Mouse (Mus musculus) kidney, embryonic 14.5 days (tissue): ENCODE measurements at regions not wholly inside any gene's neighbourhood (a gene's known extent, or its start where the extent isn't known, plus 50 kb on each side); places are given as distances from the start of the nearest gene placed in this dataset.

Source experiments
- ATAC-seq: fragments of 200-750 bp; cut with Nextera tagmentation; 2 replicates; pipeline ENCODE4 v1.8.0; 2017; ENCODE audit warnings: moderate number of reproducible peaks, mild to moderate bottlenecking, moderate TSS enrichment, moderate library complexity; ENCODE audit not compliant: low FRiP score, low TSS enrichment
- H3K27ac ChIP-seq: fragments of 300-500 bp; sonication (generic); 2 replicates; pipeline ENCODE4 v1.5.1; 2014; ENCODE audit warnings: low read depth, mild to moderate bottlenecking, low read length, moderate library complexity, mixed read lengths
- H3K27me3 ChIP-seq: fragments of 300-500 bp; sonication (generic); 2 replicates; pipeline ENCODE4 v1.6.1; 2014; ENCODE audit warnings: mild to moderate bottlenecking, low read length; ENCODE audit not compliant: control insufficient read depth, insufficient read depth
- H3K36me3 ChIP-seq: fragments of 300-500 bp; sonication (generic); 2 replicates; pipeline ENCODE4 v1.6.1; 2014; ENCODE audit warnings: low read length, mixed read lengths; ENCODE audit not compliant: control insufficient read depth, insufficient read depth
- H3K4me1 ChIP-seq: fragments of 300-500 bp; sonication (generic); 2 replicates; pipeline ENCODE4 v1.6.1; 2014; ENCODE audit warnings: low read length, mixed read lengths; ENCODE audit not compliant: control insufficient read depth, insufficient read depth
- H3K4me2 ChIP-seq: fragments of 300-500 bp; sonication (generic); replicated peaks from 2 replicates; pipeline ENCODE4 v1.6.1; 2014; ENCODE audit warnings: low read depth, mild to moderate bottlenecking, low read length
- H3K4me3 ChIP-seq: fragments of 300-500 bp; sonication (generic); 2 replicates; pipeline ENCODE4 v1.5.1; 2014; ENCODE audit warnings: mild to moderate bottlenecking, low read length
- H3K9ac ChIP-seq: fragments of 300-500 bp; sonication (generic); 2 replicates; pipeline ENCODE4 v1.6.1; 2014; ENCODE audit warnings: low read depth, mild to moderate bottlenecking, low read length, moderate library complexity
- H3K9me3 ChIP-seq: fragments of 300-500 bp; sonication (generic); 2 replicates; pipeline ENCODE4 v1.6.1; 2016; ENCODE audit warnings: low read length; ENCODE audit not compliant: control insufficient read depth
- WGBS: fragments of 180-500 bp; shearing (Covaris S2); extraction: QIAGEN DNeasy Blood & Tissue Kit; methylation state at CpG from one replicate; pipeline ENCODE4 v1.1.7; 2014; 5-methylcytosine and 5-hydroxymethylcytosine counted together

GRCm38 (mm10) chr10:62055408-62055807 is 76.5 kb upstream of the Col13a1 start:
- Histone ChIP-seq H3K36me3 (no peaks in the 10 kb centered on the region), H3K4me1 (peaks cover 18% of the 10 kb centered on the region), H3K4me2 (no peak overlapping the region), H3K9me3 (no peaks in the 10 kb centered on the region), H3K27me3 (no peaks in the 10 kb centered on the region), H3K4me3 (no peak overlapping the region), H3K27ac (no peak overlapping the region), H3K9ac (no peak overlapping the region)
- WGBS = 62% methylated on average over 2 of the region's 2 CpGs
- ATAC-seq = no peak

GRCm38 (mm10) chr10:62049782-62050192 is 70.9 kb upstream of the Col13a1 start:
- no peak for ATAC-seq
- WGBS = 6% methylated on average over 3 of the region's 3 CpGs
- H3K9ac ChIP-seq = no peak overlapping the region

GRCm38 (mm10) chr10:62044408-62044807 is 65.5 kb upstream of the Col13a1 start:
- Histone ChIP-seq H3K36me3 (no peaks in the 10 kb centered on the region), H3K4me3 (no peak overlapping the region), H3K27me3 (no peaks in the 10 kb centered on the region), H3K27ac (no peak overlapping the region), H3K9ac (no peak overlapping the region), H3K9me3 (peaks cover 12% of the 10 kb centered on the region; the same call in 1 of the 2 replicates), H3K4me1 (0 out of 2 replicates have a peak, but pooled peaks cover 4% of the 10 kb centered on the region), H3K4me2 (no peak overlapping the region)
- no peak for ATAC-seq
- 65% methylated on average over 3 of the region's 3 CpGs for WGBS

More at GRCm38 (mm10) chr10:62049782-62050192, 70.9 kb upstream of the Col13a1 start:
- Histone ChIP-seq H3K27ac (no peak overlapping the region), H3K4me1 (no peaks in the 10 kb centered on the region), H3K4me2 (no peak overlapping the region), H3K36me3 (no peaks in the 10 kb centered on the region), H3K27me3 (no peaks in the 10 kb centered on the region), H3K4me3 (no peak overlapping the region), H3K9me3 (no peaks in the 10 kb centered on the region)

GRCm38 (mm10) chr10:62039915-62040314 is 61.0 kb upstream of the Col13a1 start:
- Histone ChIP-seq H3K27me3 (no peaks in the 10 kb centered on the region), H3K4me1 (0 out of 2 replicates have a peak, but pooled peaks cover 4% of the 10 kb centered on the region), H3K4me2 (no peak overlapping the region), H3K4me3 (no peak overlapping the region), H3K36me3 (no peaks in the 10 kb centered on the region), H3K27ac (no peak overlapping the region), H3K9ac (no peak overlapping the region), H3K9me3 (peaks cover 12% of the 10 kb centered on the region; the same call in 1 of the 2 replicates)
- 91% methylated on average over 8 of the region's 8 CpGs for WGBS
- no peak for ATAC-seq

GRCm38 (mm10) chr10:62038656-62039055 is 59.7 kb upstream of the Col13a1 start:
- Histone ChIP-seq H3K27me3 (no peaks in the 10 kb centered on the region), H3K4me2 (no peak overlapping the region), H3K27ac (no peak overlapping the region), H3K36me3 (no peaks in the 10 kb centered on the region), H3K9me3 (peaks cover 12% of the 10 kb centered on the region; the same call in 1 of the 2 replicates), H3K4me1 (0 out of 2 replicates have a peak, but pooled peaks cover under 1% of the 10 kb centered on the region), H3K4me3 (no peak overlapping the region), H3K9ac (no peak overlapping the region)
- no peak for ATAC-seq
- WGBS = 77% methylated on average over 1 of the region's 1 CpGs

GRCm38 (mm10) chr10:62037402-62038199 is 58.7 kb upstream of the Col13a1 start:
- Histone ChIP-seq H3K4me3 (no peak overlapping the region), H3K27ac (no peak overlapping the region; the same call in 1 of the 2 replicates), H3K4me1 (0 out of 2 replicates have a peak, but pooled peaks cover 5% of the 10 kb centered on the region), H3K9me3 (peaks cover 12% of the 10 kb centered on the region; the same call in 1 of the 2 replicates), H3K4me2 (no peak overlapping the region), H3K36me3 (no peaks in the 10 kb centered on the region), H3K27me3 (no peaks in the 10 kb centered on the region), H3K9ac (no peak overlapping the region)
- ATAC-seq = no peak
- WGBS = 66% methylated on average over 9 of the region's 9 CpGs

GRCm38 (mm10) chr10:62036815-62037214 is 57.9 kb upstream of the Col13a1 start:
- Histone ChIP-seq H3K27me3 (no peaks in the 10 kb centered on the region), H3K36me3 (no peaks in the 10 kb centered on the region), H3K4me3 (no peak overlapping the region), H3K27ac (no peak overlapping the region), H3K9me3 (peaks cover 12% of the 10 kb centered on the region; the same call in 1 of the 2 replicates), H3K4me2 (no peak overlapping the region), H3K9ac (no peak overlapping the region), H3K4me1 (0 out of 2 replicates have a peak, but pooled peaks cover 5% of the 10 kb centered on the region)
- 57% methylated on average over 1 of the region's 1 CpGs for WGBS
- no peak for ATAC-seq

- H3K4me2 ChIP-seq = no peak overlapping the region
- ATAC-seq = peak; percentile 32; the same call in 1 of the 2 replicates
- no peak overlapping the region for H3K9ac ChIP-seq
- WGBS = 36% methylated on average over 6 of the region's 6 CpGs
- 0 out of 2 replicates have a peak, but pooled peaks cover 5% of the 10 kb centered on the region for H3K4me1 ChIP-seq
- no peaks in the 10 kb centered on the region for H3K9me3 ChIP-seq
- no peaks in the 10 kb centered on the region for H3K27me3 ChIP-seq
- H3K36me3 ChIP-seq = no peaks in the 10 kb centered on the region
- no peak overlapping the region for H3K4me3 ChIP-seq
- no peak overlapping the region for H3K27ac ChIP-seq
Measured at GRCm38 (mm10) chr10:62034291-62034690, 55.4 kb upstream of the Col13a1 start.

GRCm38 (mm10) chr10:62033748-62034147 is 54.8 kb upstream of the Col13a1 start:
- 64% methylated on average over 5 of the region's 5 CpGs for WGBS
- H3K4me1 ChIP-seq = 0 out of 2 replicates have a peak, but pooled peaks cover 5% of the 10 kb centered on the region
- H3K27ac ChIP-seq = no peak overlapping the region
- no peak overlapping the region for H3K9ac ChIP-seq
- no peak overlapping the region for H3K4me2 ChIP-seq
- no peaks in the 10 kb centered on the region for H3K27me3 ChIP-seq
- H3K4me3 ChIP-seq = no peak overlapping the region
- no peaks in the 10 kb centered on the region for H3K9me3 ChIP-seq
- ATAC-seq = peak; percentile 47; the same call in 1 of the 2 replicates
- H3K36me3 ChIP-seq = no peaks in the 10 kb centered on the region
